Mouse (Mus musculus): ENCODE data around the gene Rb1.

- TF ChIP-seq POLR2A (IDR thresholded peaks at IDR 0.05; ENCODE audit: low read depth, low read length) (no peak), CTCF (IDR thresholded peaks at IDR 0.05; ENCODE audit: extremely low read depth, insufficient read length, insufficient replicate concordance, low read depth, low read length) (no peak)
Observed at GRCm38 (mm10) chr14:73257348-73257747, 68.3 kb downstream of the Rb1 start.
